Mouse (Mus musculus): Measurements from ENCODE around the gene Crispld2.

DNA sequence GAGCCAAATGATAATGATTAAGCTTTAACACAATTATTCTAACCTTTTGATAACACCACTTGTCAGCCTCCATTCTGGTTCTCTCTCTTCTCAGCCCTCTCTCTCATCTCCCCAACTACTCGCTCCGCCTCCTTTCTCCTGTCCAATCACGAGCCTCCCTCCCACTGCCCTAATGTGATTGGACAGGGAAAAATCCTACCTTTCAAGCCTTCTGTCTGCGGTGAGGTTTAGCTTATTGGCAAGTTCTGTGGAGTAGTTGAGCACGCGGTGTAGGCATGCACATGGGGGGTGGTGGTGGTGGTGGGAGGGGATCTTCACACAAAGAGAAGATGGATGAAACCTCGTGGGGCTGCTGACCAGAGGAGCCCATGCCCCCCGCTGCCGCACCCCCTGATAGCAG, 20.7 kb downstream of the Crispld2 start:
- no peak for TF ChIP-seq CTCF (IDR thresholded peaks at IDR 0.05; ENCODE audit: low read depth)
- TF ChIP-seq EP300 (IDR thresholded peaks at IDR 0.05; ENCODE audit: low read depth): no peak

All from heart, postnatal 0 days (tissue).